ENCODE assay signal across 31 mouse cellular contexts in the genomic region with DNA sequence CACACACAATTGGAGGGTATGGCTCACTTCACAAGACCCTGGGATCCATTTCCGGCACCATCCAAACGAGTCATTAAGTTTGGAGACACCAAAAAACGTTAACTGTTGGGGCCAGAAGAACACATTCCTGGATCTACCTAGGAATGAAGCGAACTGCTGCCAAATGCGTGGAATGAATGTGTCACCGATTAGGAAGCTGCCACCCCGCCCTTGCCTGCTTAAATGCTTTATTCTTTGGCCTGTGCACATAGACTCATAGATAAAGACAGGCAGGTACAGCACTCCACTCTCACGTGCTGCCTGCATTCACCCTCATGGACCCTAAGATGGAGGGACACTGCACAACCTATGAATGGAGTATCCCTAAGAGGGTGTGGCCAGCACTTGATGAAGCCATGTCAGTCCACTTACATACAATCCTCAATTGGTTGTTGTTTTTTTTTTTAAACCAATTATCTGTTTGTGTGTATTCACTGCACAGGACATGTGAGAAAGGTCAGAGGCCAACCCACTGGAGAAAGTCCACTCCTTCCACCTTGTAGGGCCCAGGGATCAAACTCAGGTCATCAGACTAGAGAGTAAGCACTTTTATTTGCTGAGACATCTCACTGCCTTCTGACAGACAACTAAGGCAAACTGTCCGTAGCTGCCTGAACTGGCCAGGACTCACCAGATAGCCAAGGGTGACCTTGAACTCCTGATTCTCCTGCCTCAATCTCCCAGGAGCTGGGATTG. TPM values are rescaled to one million over a fixed set of nuclear protein-coding genes. Genes with fewer than 3 reads are reported as not detected.
A peak's percentile ranks its signal among the peaks of the same experiment; 100 is the strongest.
DNase-seq lines count a peak whose midpoint lies in the region; ATAC-seq and TF ChIP-seq lines count a peak whose summit lies in the region.
"Had no signal": no experiment of that assay in that cellular context is flagged by ENCODE, and none has a peak within 500 bp of the region (broad histone marks: within the 10 kb centered on the region; RNA-seq: fewer than 3 reads in every experiment).

No protein-coding gene starts in this region.

- H3K27me3 ChIP-seq in kidney, embryonic 16.5 days (ENCODE audit: insufficient read depth, low read length): no peaks in the 10 kb centered on the region
- H3K27me3 ChIP-seq in lung, postnatal 0 days (replicated peaks; ENCODE audit: insufficient read depth, low read length): no peaks in the 10 kb centered on the region
- no peaks in the 10 kb centered on the region for H3K27me3 ChIP-seq in hindbrain, embryonic 10.5 days (ENCODE audit: insufficient read depth, poor library complexity, severe bottlenecking)
- H3K27me3 ChIP-seq: CH12.LX; embryonic facial prominence, embryonic 12.5 days; heart, embryonic 15.5 days; hindbrain, embryonic 13.5 days; limb, embryonic 12.5 days; liver, embryonic 12.5 days; Patski had no signal

- peak; percentile 55; the same call in 1 of the 2 replicates for TF ChIP-seq EP300 in lung, postnatal 0 days (IDR thresholded peaks at IDR 0.05)

- no peak overlapping the region for H3K27ac ChIP-seq in kidney, embryonic 16.5 days (ENCODE audit: low read length)
- H3K27ac ChIP-seq in lung, postnatal 0 days (ENCODE audit: low read length): no peak overlapping the region
- no peak overlapping the region for H3K27ac ChIP-seq in hindbrain, embryonic 10.5 days
- H3K27ac ChIP-seq: embryonic facial prominence, embryonic 12.5 days; heart, embryonic 10.5 days; heart, embryonic 15.5 days; hindbrain, embryonic 13.5 days; limb, embryonic 12.5 days; liver, embryonic 12.5 days had no signal

- H3K4me3 ChIP-seq in kidney, embryonic 16.5 days (ENCODE audit: low read length): no peak overlapping the region
- no peak overlapping the region for H3K4me3 ChIP-seq in lung, postnatal 0 days (ENCODE audit: low read depth, low read length)
- H3K4me3 ChIP-seq in hindbrain, embryonic 10.5 days: no peak overlapping the region
- H3K4me3 ChIP-seq: embryonic facial prominence, embryonic 12.5 days; heart, embryonic 10.5 days; heart, embryonic 15.5 days; hindbrain, embryonic 13.5 days; limb, embryonic 12.5 days; liver, embryonic 12.5 days; megakaryocyte, embryonic 14.5 days had no signal

- no peaks in the 10 kb centered on the region for H3K36me3 ChIP-seq in kidney, embryonic 16.5 days (ENCODE audit: insufficient read depth, low read length)
- no peaks in the 10 kb centered on the region for H3K36me3 ChIP-seq in lung, postnatal 0 days (ENCODE audit: insufficient read depth, low read length)
- H3K36me3 ChIP-seq in hindbrain, embryonic 10.5 days: no peaks in the 10 kb centered on the region
- H3K36me3 ChIP-seq: embryonic facial prominence, embryonic 12.5 days; heart, embryonic 10.5 days; heart, embryonic 15.5 days; hindbrain, embryonic 13.5 days; limb, embryonic 12.5 days; liver, embryonic 12.5 days had no signal

- no peak overlapping the region for H3K4me2 ChIP-seq in kidney, embryonic 16.5 days (replicated peaks; ENCODE audit: low read depth, low read length)
- no peak overlapping the region for H3K4me2 ChIP-seq in lung, postnatal 0 days (replicated peaks; ENCODE audit: low read depth, low read length)
- H3K4me2 ChIP-seq: embryonic facial prominence, embryonic 12.5 days; heart, embryonic 15.5 days; hindbrain, embryonic 13.5 days; limb, embryonic 12.5 days; liver, embryonic 12.5 days had no signal

- ATAC-seq in kidney, embryonic 16.5 days (ENCODE audit: low FRiP score, low TSS enrichment): no peak
- no peak for ATAC-seq in lung, postnatal 0 days
- no peak for ATAC-seq in inflammation-experienced regulatory T-cells, adult 6 months
- ATAC-seq: forebrain, embryonic 14.5 days; liver, embryonic 12.5 days; liver, postnatal 0 days; Patski had no signal

- peaks cover 27% of the 10 kb centered on the region for H3K4me1 ChIP-seq in kidney, embryonic 16.5 days (ENCODE audit: insufficient read depth, low read length)
- no peaks in the 10 kb centered on the region for H3K4me1 ChIP-seq in lung, postnatal 0 days (ENCODE audit: insufficient read depth, low read depth, low read length)
- H3K4me1 ChIP-seq in hindbrain, embryonic 10.5 days (replicated peaks): peaks cover 27% of the 10 kb centered on the region

- WGBS in kidney, embryonic 16.5 days: 58% methylated on average over 9 of the region's 9 CpGs
- WGBS in lung, postnatal 0 days: 58% methylated on average over 9 of the region's 9 CpGs
- 85% methylated on average over 9 of the region's 9 CpGs for WGBS in hindbrain, embryonic 10.5 days

- no peaks in the 10 kb centered on the region for H3K9me3 ChIP-seq in kidney, embryonic 16.5 days (ENCODE audit: low read length)
- no peaks in the 10 kb centered on the region for H3K9me3 ChIP-seq in lung, postnatal 0 days (ENCODE audit: low read length)
- H3K9me3 ChIP-seq in hindbrain, embryonic 10.5 days: no peaks in the 10 kb centered on the region
- H3K9me3 ChIP-seq: embryonic facial prominence, embryonic 12.5 days; heart, embryonic 10.5 days; heart, embryonic 15.5 days; hindbrain, embryonic 13.5 days; limb, embryonic 12.5 days; liver, embryonic 12.5 days; megakaryocyte, embryonic 14.5 days had no signal

- no peak overlapping the region for H3K9ac ChIP-seq in kidney, embryonic 16.5 days (replicated peaks; ENCODE audit: low read length)
- H3K9ac ChIP-seq in lung, postnatal 0 days (replicated peaks; ENCODE audit: low read depth): no peak overlapping the region
- H3K9ac ChIP-seq: embryonic facial prominence, embryonic 12.5 days; heart, embryonic 15.5 days; hindbrain, embryonic 13.5 days; limb, embryonic 12.5 days; liver, embryonic 12.5 days; liver, postnatal 0 days had no signal

- peak; percentile 61 to 67 for DNase-seq in kidney, adult 8-10 months
- DNase-seq in lung, postnatal 0 days (ENCODE audit: low spot score): peak; percentile 45
- DNase-seq in lung, postnatal 14 days: no peak
- DNase-seq in 3T3-L1 (ENCODE audit: low read depth, low spot score): peak; percentile 87
- DNase-seq in ZHBTc4 (ENCODE audit: low read depth, low spot score): peak; percentile 61
- no peak for DNase-seq in hindbrain, embryonic 10.5 days (ENCODE audit: low spot score)
- DNase-seq: adrenal gland, postnatal 14 days; cerebellum, adult 11 months; cerebellum, adult 9-10 months; cerebellum, postnatal 36 days; embryo, embryonic 11 days; gastrocnemius, postnatal 14 days; heart, postnatal 36 days; kidney, adult 18-20 months; layer of hippocampus, adult 9-11 months; liver, postnatal 0 days; midbrain, embryonic 14.5 days; thymus, adult 18-20 months; thymus, postnatal 4 days had no signal

- TF ChIP-seq CTCF in lung, postnatal 0 days (IDR thresholded peaks at IDR 0.05): no peak

RNA-seq across cellular contexts. Expression of gene Pacsin2, which starts 3.0 kb away (rescaled TPM):
- 85.4 and 92.0 TPM in 2 replicates for polyA plus RNA-seq in kidney, embryonic 16.5 days (2015; fragmentation: Nextera tagmentation; extraction: Ambion mirVana)
- 46.7 and 51.7 TPM in 2 replicates for polyA plus RNA-seq in lung, postnatal 0 days (2015; fragmentation: Nextera tagmentation; extraction: Ambion mirVana)
- 53.3 and 57.7 TPM in 2 replicates for polyA plus RNA-seq in hindbrain, embryonic 10.5 days (2016; fragmentation: Nextera tagmentation; extraction: Ambion mirVana)
- polyA plus RNA-seq in inflammation-experienced regulatory T-cells, adult 6 months (2017; shearing (Covaris generic)): 10 to 100 TPM; 17.1 to 34.5 (median 22.0) TPM

RNA-seq across cellular contexts. Expression of gene Ttll1, which starts 43.3 kb away (rescaled TPM):
- 27.3 and 28.2 TPM in 2 replicates for polyA plus RNA-seq in kidney, embryonic 16.5 days (2015; fragmentation: Nextera tagmentation; extraction: Ambion mirVana)
- polyA plus RNA-seq in lung, postnatal 0 days (2015; fragmentation: Nextera tagmentation; extraction: Ambion mirVana): 13.8 and 13.9 TPM in 2 replicates
- 38.0 and 50.4 TPM in 2 replicates for polyA plus RNA-seq in hindbrain, embryonic 10.5 days (2016; fragmentation: Nextera tagmentation; extraction: Ambion mirVana)
- polyA plus RNA-seq in inflammation-experienced regulatory T-cells, adult 6 months (2017; shearing (Covaris generic)): 10 to 100 TPM in 1 of 3 experiments, 1 to 10 TPM in 2; 6.8 to 11.7 (median 9.6) TPM

RNA-seq across cellular contexts. Expression of gene Bik, which starts 59.3 kb away (rescaled TPM):
- polyA plus RNA-seq in kidney, embryonic 16.5 days (2015; fragmentation: Nextera tagmentation; extraction: Ambion mirVana): 11.7 and 11.9 TPM in 2 replicates
- polyA plus RNA-seq in lung, postnatal 0 days (2015; fragmentation: Nextera tagmentation; extraction: Ambion mirVana): 33.8 and 34.6 TPM in 2 replicates
- 2.2 and 4.1 TPM in 2 replicates for polyA plus RNA-seq in hindbrain, embryonic 10.5 days (2016; fragmentation: Nextera tagmentation; extraction: Ambion mirVana)
- polyA plus RNA-seq in inflammation-experienced regulatory T-cells, adult 6 months (2017; shearing (Covaris generic)): 1 to 10 TPM; 2.7 to 3.6 (median 3.4) TPM

Comparison
In these comparisons a context has a peak if more than half of its experiments do, and no peak if none do; other contexts are left out.
1. DNase-seq: peak in kidney, adult 8-10 months (2 of 2), lung, postnatal 0 days (single experiment), 3T3-L1 (single experiment) and ZHBTc4 (single experiment); none in lung, postnatal 14 days (single experiment) and hindbrain, embryonic 10.5 days (single experiment).